Mouse (Mus musculus) ES-Bruce4 (cell line): ENCODE results near the gene Mfap2. TPM values are rescaled to one million over a fixed set of nuclear protein-coding genes. Genes with fewer than 3 reads are reported as not detected.

ENCODE experiments used
- H3K27ac ChIP-seq: 2 replicates; pipeline ENCODE4 v1.5.1; 2012; ENCODE audit warnings: low read length, inconsistent platforms; ENCODE audit not compliant: insufficient read depth
- H3K27me3 ChIP-seq: 2 replicates; pipeline ENCODE4 v1.6.1; 2012; ENCODE audit warnings: mild to moderate bottlenecking, low read length, inconsistent platforms; ENCODE audit not compliant: control insufficient read depth, poor library complexity, insufficient read depth, severe bottlenecking
- H3K36me3 ChIP-seq: 2 replicates; pipeline ENCODE4 v1.6.1; 2012; ENCODE audit warnings: inconsistent platforms, mild to moderate bottlenecking, low read length, moderate library complexity; ENCODE audit not compliant: control insufficient read depth, poor library complexity, insufficient read depth, severe bottlenecking
- H3K4me1 ChIP-seq: one replicate; pipeline ENCODE4 v1.8.1; 2011; ENCODE audit warnings: low read length; ENCODE audit not compliant: control insufficient read depth, insufficient read depth
- H3K4me3 ChIP-seq: 2 replicates; pipeline ENCODE4 v1.5.1; 2011; ENCODE audit warnings: low read depth, mild to moderate bottlenecking, low read length
- H3K9ac ChIP-seq: 2 replicates; pipeline ENCODE4 v1.6.1; 2012; ENCODE audit warnings: low read depth, mild to moderate bottlenecking, inconsistent platforms; ENCODE audit not compliant: poor library complexity, severe bottlenecking
- H3K9me3 ChIP-seq: replicated peaks from 2 replicates; pipeline ENCODE4 v1.6.1; 2012; ENCODE audit warnings: mild to moderate bottlenecking, low read length, inconsistent platforms; ENCODE audit not compliant: control insufficient read depth, poor library complexity, insufficient read depth, severe bottlenecking
- CTCF ChIP-seq: IDR thresholded peaks from one replicate; pipeline ENCODE4 v1.8.1; 2011; ENCODE audit warnings: low read depth, low read length
- EP300 ChIP-seq: IDR thresholded peaks from 2 replicates; pipeline ENCODE4 v1.6.1; 2011; ENCODE audit warnings: low read depth, low read length; ENCODE audit not compliant: insufficient read depth
- POLR2A ChIP-seq: IDR thresholded peaks from one replicate; pipeline ENCODE4 v1.8.1; 2011; ENCODE audit warnings: low read length; ENCODE audit not compliant: insufficient read depth
- polyA plus RNA-seq: library from polyadenylated mRNA; stranded (reverse); fragments of >200 nt; gene quantifications from 2 replicates; pipeline ENCODE4 v1.2.4, GENCODE M21; 2011; ENCODE audit warnings: low read depth; ENCODE audit not compliant: missing spikeins, insufficient read depth, insufficient read length

Mfap2 gene
- polyA plus RNA-seq, 1 experiment = 5.2 TPM

DNA sequence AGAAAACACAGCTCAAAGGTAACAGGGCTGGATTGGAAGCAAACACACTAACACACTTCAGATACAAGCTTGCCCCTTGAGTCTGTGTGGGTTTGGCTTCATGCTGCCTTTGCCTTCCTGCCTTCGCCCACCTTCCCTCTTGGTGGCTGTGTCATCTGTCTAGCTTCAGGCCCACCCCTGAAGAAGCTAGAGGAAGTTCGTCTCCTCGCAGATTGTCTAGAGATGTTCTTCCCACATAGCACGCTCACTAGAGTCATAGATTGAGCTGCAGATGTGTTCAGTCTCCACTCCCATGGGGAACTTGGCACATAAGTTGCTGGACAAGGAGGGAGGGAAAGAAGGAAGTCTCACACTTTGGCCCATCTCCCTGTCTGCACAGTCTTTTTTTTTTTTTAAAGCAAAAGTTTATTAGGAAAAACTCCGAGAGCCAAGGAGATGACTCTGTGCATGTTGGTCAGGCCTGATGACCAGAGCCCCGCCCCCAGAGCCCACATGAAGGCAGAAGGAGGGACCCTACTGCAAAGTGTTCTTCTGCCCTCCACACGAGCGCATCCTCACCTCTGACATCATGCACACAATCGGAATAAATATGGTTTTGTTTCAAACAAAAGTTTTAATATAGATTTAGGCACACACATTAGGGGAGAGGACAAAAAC lies 46.1 kb upstream of the Mfap2 start:
- no peaks in the 10 kb centered on the region for H3K9me3 ChIP-seq
- H3K4me1 ChIP-seq = peaks cover 5% of the 10 kb centered on the region
- no peak overlapping the region for H3K9ac ChIP-seq
- H3K27me3 ChIP-seq = no peaks in the 10 kb centered on the region
- H3K36me3 ChIP-seq = no peaks in the 10 kb centered on the region
- no peak for TF ChIP-seq CTCF
- TF ChIP-seq EP300 = no peak
- no peak for TF ChIP-seq POLR2A
- H3K27ac ChIP-seq = no peak overlapping the region
- no peak overlapping the region for H3K4me3 ChIP-seq

- H3K9ac ChIP-seq = no peak overlapping the region
- no peaks in the 10 kb centered on the region for H3K36me3 ChIP-seq
- peaks cover 5% of the 10 kb centered on the region for H3K4me1 ChIP-seq
- H3K27ac ChIP-seq = no peak overlapping the region
- no peaks in the 10 kb centered on the region for H3K27me3 ChIP-seq
- no peak overlapping the region for H3K4me3 ChIP-seq
- H3K9me3 ChIP-seq = no peaks in the 10 kb centered on the region
- TF ChIP-seq POLR2A (no peak), CTCF (peak; percentile 76)
These were observed 45.6 kb upstream of the Mfap2 start for GRCm38 (mm10) chr4:140964620-140965019.

DNA sequence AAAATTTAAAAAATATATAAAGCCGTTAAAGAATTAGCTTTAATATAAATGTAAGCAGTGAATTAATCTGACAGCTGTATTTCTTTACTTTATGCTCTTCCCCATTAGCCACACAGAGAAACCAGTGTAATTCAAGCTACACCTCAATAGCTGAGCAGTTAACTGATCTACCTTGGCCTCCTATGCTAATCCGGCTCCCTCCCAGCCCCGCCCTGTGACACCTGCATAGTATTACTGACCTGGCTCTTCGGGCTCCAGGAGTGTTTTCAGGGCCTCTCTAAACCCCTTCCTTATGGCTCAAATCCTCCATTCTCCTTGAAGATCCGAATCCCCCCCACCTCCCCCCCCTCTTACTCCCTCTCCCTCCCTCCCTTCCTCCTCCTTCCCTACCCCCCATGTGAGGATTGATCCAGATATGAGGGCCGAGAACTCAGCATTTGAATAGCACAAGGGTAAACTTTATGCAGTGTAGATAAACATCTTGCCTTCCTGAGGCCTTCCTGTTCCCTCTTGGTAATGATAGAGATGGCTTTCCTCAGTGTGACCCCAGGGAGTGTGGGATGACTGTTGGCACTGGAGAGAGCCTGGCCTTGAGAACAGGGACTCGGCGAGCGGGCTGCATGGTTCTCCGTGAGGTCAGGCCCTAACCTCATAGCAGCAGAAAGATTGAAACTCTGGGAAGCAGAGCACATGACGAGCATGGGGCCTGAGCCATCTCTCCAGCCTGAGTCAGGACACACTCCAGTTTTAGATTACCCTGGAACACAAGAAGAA lies 42.6 kb upstream of the Mfap2 start:
- H3K4me1 ChIP-seq = peaks cover 5% of the 10 kb centered on the region
- no peak overlapping the region for H3K27ac ChIP-seq
- no peaks in the 10 kb centered on the region for H3K9me3 ChIP-seq
- no peak overlapping the region for H3K9ac ChIP-seq
- H3K4me3 ChIP-seq = no peak overlapping the region
- TF ChIP-seq EP300 (no peak), POLR2A (no peak), CTCF (no peak)
- peaks cover 2% of the 10 kb centered on the region for H3K36me3 ChIP-seq
- no peaks in the 10 kb centered on the region for H3K27me3 ChIP-seq

GRCm38 (mm10) chr4:140971691-140972090 lies 38.5 kb upstream of the Mfap2 start:
- Histone ChIP-seq H3K4me3 (no peak overlapping the region), H3K9ac (no peak overlapping the region), H3K27me3 (no peaks in the 10 kb centered on the region), H3K27ac (no peak overlapping the region), H3K36me3 (peaks cover 8% of the 10 kb centered on the region), H3K4me1 (peaks cover 1% of the 10 kb centered on the region), H3K9me3 (no peaks in the 10 kb centered on the region)
- TF ChIP-seq EP300 (no peak), CTCF (no peak), POLR2A (no peak)

DNA sequence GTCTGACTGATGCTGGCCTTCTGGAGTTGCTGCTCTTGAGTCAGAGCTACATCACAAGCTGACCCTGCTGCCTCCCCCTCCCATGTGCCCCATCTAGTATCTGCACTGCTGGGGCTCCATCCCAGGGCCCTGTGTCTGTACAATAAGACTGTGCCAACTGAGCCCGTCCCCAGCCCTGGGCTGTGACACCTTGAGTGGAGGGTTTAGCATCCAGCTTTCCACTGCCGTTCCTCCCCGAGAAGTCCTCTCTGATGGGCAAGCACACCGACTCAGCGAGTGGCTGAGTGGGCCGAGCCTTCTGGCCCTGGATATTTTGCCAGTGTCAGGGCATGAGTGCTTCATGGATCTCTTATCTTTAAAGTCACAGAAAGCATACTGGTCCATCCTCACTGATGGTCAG lies 35.8 kb upstream of the Mfap2 start:
- Histone ChIP-seq H3K4me3 (no peak overlapping the region), H3K36me3 (peaks cover 16% of the 10 kb centered on the region), H3K4me1 (no peaks in the 10 kb centered on the region), H3K27ac (no peak overlapping the region), H3K27me3 (no peaks in the 10 kb centered on the region), H3K9me3 (no peaks in the 10 kb centered on the region), H3K9ac (no peak overlapping the region)
- TF ChIP-seq POLR2A = no peak
- TF ChIP-seq EP300 = no peak
- TF ChIP-seq CTCF = no peak

GRCm38 (mm10) chr4:140975356-140975755 lies 34.9 kb upstream of the Mfap2 start:
- no peak overlapping the region for H3K4me3 ChIP-seq
- H3K4me1 ChIP-seq = no peaks in the 10 kb centered on the region
- no peak for TF ChIP-seq EP300
- no peak for TF ChIP-seq CTCF
- no peak for TF ChIP-seq POLR2A
- no peaks in the 10 kb centered on the region for H3K9me3 ChIP-seq
- peaks cover 16% of the 10 kb centered on the region for H3K36me3 ChIP-seq
- H3K27ac ChIP-seq = no peak overlapping the region
- no peaks in the 10 kb centered on the region for H3K27me3 ChIP-seq
- H3K9ac ChIP-seq = no peak overlapping the region
